Mouse (Mus musculus) stomach, embryonic 15.5 days (tissue): Measurements from ENCODE around the gene Dusp2. TPM values are rescaled to one million over a fixed set of nuclear protein-coding genes. Genes with fewer than 3 reads are reported as not detected.

Experiments used
- ATAC-seq: fragments of 200-750 bp; cut with Nextera tagmentation; 2 replicates; pipeline ENCODE4 v1.8.0; 2017; ENCODE audit warnings: low read depth, moderate number of reproducible peaks, moderate TSS enrichment; ENCODE audit not compliant: insufficient read depth, low FRiP score
- H3K27ac ChIP-seq: fragments of 300-500 bp; sonication (generic); 2 replicates; pipeline ENCODE4 v1.5.1; 2015; ENCODE audit warnings: mild to moderate bottlenecking, inconsistent platforms
- H3K27me3 ChIP-seq: fragments of 300-500 bp; sonication (generic); replicated peaks from 2 replicates; pipeline ENCODE4 v1.6.1; 2015; ENCODE audit warnings: inconsistent platforms
- H3K36me3 ChIP-seq: fragments of 300-500 bp; sonication (generic); 2 replicates; pipeline ENCODE4 v1.6.1; 2015; ENCODE audit warnings: inconsistent platforms
- H3K4me1 ChIP-seq: fragments of 300-500 bp; sonication (generic); 2 replicates; pipeline ENCODE4 v1.6.1; 2015; ENCODE audit warnings: inconsistent platforms
- H3K4me2 ChIP-seq: fragments of 300-500 bp; sonication (generic); 2 replicates; pipeline ENCODE4 v1.6.1; 2015; ENCODE audit warnings: mild to moderate bottlenecking, inconsistent platforms
- H3K4me3 ChIP-seq: fragments of 300-500 bp; sonication (generic); replicated peaks from 2 replicates; pipeline ENCODE4 v1.5.1; 2015; ENCODE audit warnings: inconsistent platforms
- H3K9ac ChIP-seq: fragments of 300-500 bp; sonication (generic); 2 replicates; pipeline ENCODE4 v1.6.1; 2015; ENCODE audit warnings: inconsistent platforms
- H3K9me3 ChIP-seq: fragments of 300-500 bp; sonication (generic); 2 replicates; pipeline ENCODE4 v1.6.1; 2016; ENCODE audit warnings: inconsistent platforms
- WGBS: fragments of 180-500 bp; shearing (Covaris S2); methylation state at CpG from one replicate; pipeline ENCODE4 v1.1.7; 2015; 5-methylcytosine and 5-hydroxymethylcytosine counted together
- polyA plus RNA-seq: library from polyadenylated mRNA; unstranded; fragments of >200 nt; fragmentation: Nextera tagmentation; extraction: Ambion mirVana; gene quantifications from 2 replicates; pipeline ENCODE4 v1.2.1, GENCODE M21; 2015

Dusp2 gene
- polyA plus RNA-seq, 1 experiment from 2014 or later, result 6.4 TPM

GRCm38 (mm10) chr2:127341159-127341558 lies 5.2 kb downstream of the Dusp2 start:
- no peak for ATAC-seq
- no peak overlapping the region for H3K27ac ChIP-seq
- H3K4me1 ChIP-seq, result 0 out of 2 replicates have a peak, but pooled peaks cover 7% of the 10 kb centered on the region
- no peaks in the 10 kb centered on the region for H3K36me3 ChIP-seq
- peaks cover 20% of the 10 kb centered on the region for H3K27me3 ChIP-seq
- H3K9me3 ChIP-seq, result no peaks in the 10 kb centered on the region
- no peak overlapping the region for H3K4me2 ChIP-seq
- 13% methylated on average over 3 of the region's 3 CpGs for WGBS
- H3K9ac ChIP-seq, result no peak overlapping the region
- no peak overlapping the region for H3K4me3 ChIP-seq

GRCm38 (mm10) chr2:127346334-127346733 lies 10.4 kb downstream of the Dusp2 start:
- Histone ChIP-seq H3K27me3 (no peaks in the 10 kb centered on the region), H3K9ac (no peak overlapping the region), H3K4me3 (no peak overlapping the region), H3K27ac (no peak overlapping the region), H3K4me1 (no peaks in the 10 kb centered on the region), H3K4me2 (no peak overlapping the region), H3K9me3 (no peaks in the 10 kb centered on the region), H3K36me3 (no peaks in the 10 kb centered on the region)
- WGBS, result 61% methylated on average over 1 of the region's 1 CpGs
- no peak for ATAC-seq

GRCm38 (mm10) chr2:127347147-127347985 lies 11.4 kb downstream of the Dusp2 start:
- 72% methylated on average over 13 of the region's 13 CpGs for WGBS
- no peak for ATAC-seq

GRCm38 (mm10) chr2:127353881-127354280 lies 17.9 kb downstream of the Dusp2 start:
- Histone ChIP-seq H3K9ac (no peak overlapping the region), H3K4me3 (no peak overlapping the region), H3K36me3 (no peaks in the 10 kb centered on the region), H3K4me1 (no peaks in the 10 kb centered on the region), H3K9me3 (no peaks in the 10 kb centered on the region), H3K27me3 (no peaks in the 10 kb centered on the region), H3K4me2 (no peak overlapping the region), H3K27ac (no peak overlapping the region)
- WGBS, result 79% methylated on average over 4 of the region's 4 CpGs
- no peak for ATAC-seq

More at GRCm38 (mm10) chr2:127347147-127347985, 11.4 kb downstream of the Dusp2 start:
- no peaks in the 10 kb centered on the region for H3K4me1 ChIP-seq
- no peaks in the 10 kb centered on the region for H3K36me3 ChIP-seq
- H3K9me3 ChIP-seq, result no peaks in the 10 kb centered on the region
- no peaks in the 10 kb centered on the region for H3K27me3 ChIP-seq
- no peak overlapping the region for H3K9ac ChIP-seq
- no peak overlapping the region for H3K27ac ChIP-seq
- no peak overlapping the region for H3K4me3 ChIP-seq
- no peak overlapping the region for H3K4me2 ChIP-seq

GRCm38 (mm10) chr2:127362459-127363281 lies 26.7 kb downstream of the Dusp2 start, which contains the start of gene Adra2b:
Gene Adra2b, plus strand, starts transcription at chr2:127363208.
- ATAC-seq, result peak; percentile 82
- peaks cover 56% of the 10 kb centered on the region for H3K27me3 ChIP-seq
- WGBS, result under 1% methylated on average over 47 of the region's 49 CpGs
- no peak within 1 kb of the TSS for H3K9ac ChIP-seq
- H3K4me1 ChIP-seq, result peaks cover 22% of the 10 kb centered on the region
- no peaks in the 10 kb centered on the region for H3K36me3 ChIP-seq
- peak within 1 kb of the TSS; percentile 89 for H3K4me2 ChIP-seq
- no peak within 1 kb of the TSS for H3K27ac ChIP-seq
- H3K9me3 ChIP-seq, result no peaks in the 10 kb centered on the region
- H3K4me3 ChIP-seq, result peak within 1 kb of the TSS; percentile 44

GRCm38 (mm10) chr2:127363282-127363652 lies 27.3 kb downstream of the Dusp2 start:
- ATAC-seq, result peak; percentile 24; the same call in 1 of the 2 replicates
- H3K4me2 ChIP-seq, result peak overlapping the region; percentile 89
- no peaks in the 10 kb centered on the region for H3K36me3 ChIP-seq
- H3K27me3 ChIP-seq, result peaks cover 56% of the 10 kb centered on the region
- H3K27ac ChIP-seq, result no peak overlapping the region
- H3K9ac ChIP-seq, result no peak overlapping the region
- peaks cover 22% of the 10 kb centered on the region for H3K4me1 ChIP-seq
- H3K4me3 ChIP-seq, result peak overlapping the region; percentile 44
- WGBS, result under 1% methylated on average over 28 of the region's 28 CpGs
- H3K9me3 ChIP-seq, result no peaks in the 10 kb centered on the region

- Histone ChIP-seq H3K4me2 (peak overlapping the region; percentile 89), H3K36me3 (no peaks in the 10 kb centered on the region), H3K27me3 (peaks cover 56% of the 10 kb centered on the region), H3K4me1 (peaks cover 22% of the 10 kb centered on the region), H3K27ac (no peak overlapping the region), H3K9ac (no peak overlapping the region), H3K4me3 (peak overlapping the region; percentile 44), H3K9me3 (no peaks in the 10 kb centered on the region)
- WGBS, result 2% methylated on average over 20 of the region's 20 CpGs
- ATAC-seq, result no peak
Observed at GRCm38 (mm10) chr2:127363696-127364095, 27.7 kb downstream of the Dusp2 start.

GRCm38 (mm10) chr2:127364452-127364851 lies 28.5 kb downstream of the Dusp2 start:
- peak overlapping the region; percentile 44 for H3K4me3 ChIP-seq
- H3K27ac ChIP-seq, result no peak overlapping the region
- 18% methylated on average over 8 of the region's 8 CpGs for WGBS
- H3K4me1 ChIP-seq, result peaks cover 22% of the 10 kb centered on the region
- peak overlapping the region; percentile 89 for H3K4me2 ChIP-seq
- no peaks in the 10 kb centered on the region for H3K9me3 ChIP-seq
- ATAC-seq, result no peak
- H3K36me3 ChIP-seq, result no peaks in the 10 kb centered on the region
- peaks cover 56% of the 10 kb centered on the region for H3K27me3 ChIP-seq
- H3K9ac ChIP-seq, result no peak overlapping the region

GRCm38 (mm10) chr2:127367126-127367820 lies 31.3 kb downstream of the Dusp2 start:
- WGBS, result 33% methylated on average over 10 of the region's 10 CpGs
- no peak for ATAC-seq
- H3K27me3 ChIP-seq, result peaks cover 40% of the 10 kb centered on the region

GRCm38 (mm10) chr2:127369703-127370376 lies 33.9 kb downstream of the Dusp2 start:
- 56% methylated on average over 5 of the region's 5 CpGs for WGBS
- Histone ChIP-seq H3K27me3 (peaks cover 17% of the 10 kb centered on the region), H3K27ac (no peak overlapping the region), H3K9me3 (no peaks in the 10 kb centered on the region), H3K36me3 (no peaks in the 10 kb centered on the region), H3K4me3 (no peak overlapping the region), H3K4me2 (no peak overlapping the region; the same call in 1 of the 2 replicates), H3K4me1 (peaks cover 14% of the 10 kb centered on the region), H3K9ac (no peak overlapping the region)
- ATAC-seq, result 0 out of 2 replicates have a peak, but pooled peaks have one; percentile 18

More at GRCm38 (mm10) chr2:127367126-127367820, 31.3 kb downstream of the Dusp2 start:
- H3K4me1 ChIP-seq, result peaks cover 36% of the 10 kb centered on the region
- no peak overlapping the region for H3K4me3 ChIP-seq
- H3K9ac ChIP-seq, result no peak overlapping the region
- no peak overlapping the region for H3K4me2 ChIP-seq
- H3K9me3 ChIP-seq, result no peaks in the 10 kb centered on the region
- H3K27ac ChIP-seq, result no peak overlapping the region
- H3K36me3 ChIP-seq, result no peaks in the 10 kb centered on the region
